Mouse (Mus musculus) heart, postnatal 0 days (tissue): ENCODE measurements at regions not wholly inside any gene's neighbourhood (a gene's known extent, or its start where the extent isn't known, plus 50 kb on each side); places are given as distances from the start of the nearest gene placed in this dataset.

Source experiments
- ATAC-seq: fragments of 200-750 bp; cut with Nextera tagmentation; 2 replicates; pipeline ENCODE4 v1.8.0; 2017; ENCODE audit warnings: low read depth, moderate number of reproducible peaks, moderate library complexity; ENCODE audit not compliant: insufficient read depth
- DNase-seq: peaks from one replicate; pipeline ENCODE4 v3.0.0-alpha.2; 2016; ENCODE audit warnings: low spot score
- H3K27ac ChIP-seq: fragments of 300-500 bp; sonication (generic); 2 replicates; pipeline ENCODE4 v1.5.1; 2014; ENCODE audit warnings: low read depth, mild to moderate bottlenecking
- H3K27me3 ChIP-seq: fragments of 300-500 bp; sonication (generic); 2 replicates; pipeline ENCODE4 v1.6.1; 2014; ENCODE audit warnings: low read length, mixed read lengths; ENCODE audit not compliant: control insufficient read depth, insufficient read depth
- H3K36me3 ChIP-seq: fragments of 300-500 bp; sonication (generic); replicated peaks from 2 replicates; pipeline ENCODE4 v1.6.1; 2014; ENCODE audit warnings: low read length, mixed read lengths; ENCODE audit not compliant: control insufficient read depth, insufficient read depth
- H3K4me1 ChIP-seq: fragments of 300-500 bp; sonication (generic); 2 replicates; pipeline ENCODE4 v1.6.1; 2014; ENCODE audit warnings: antibody characterized with exemption; ENCODE audit not compliant: control insufficient read depth, insufficient read depth
- H3K4me2 ChIP-seq: fragments of 300-500 bp; sonication (generic); 2 replicates; pipeline ENCODE4 v1.6.1; 2014; ENCODE audit warnings: low read depth, mild to moderate bottlenecking, low read length, moderate library complexity
- H3K4me3 ChIP-seq: fragments of 300-500 bp; sonication (generic); 2 replicates; pipeline ENCODE4 v1.5.1; 2014; ENCODE audit warnings: low read depth, low read length
- H3K9ac ChIP-seq: fragments of 300-500 bp; sonication (generic); replicated peaks from 2 replicates; pipeline ENCODE4 v1.6.1; 2014; ENCODE audit warnings: low read depth, low read length, mixed read lengths
- H3K9me3 ChIP-seq: fragments of 300-500 bp; sonication (generic); replicated peaks from 2 replicates; pipeline ENCODE4 v1.6.1; 2016; ENCODE audit warnings: low read length; ENCODE audit not compliant: control insufficient read depth
- CTCF ChIP-seq: IDR thresholded peaks from 2 replicates; pipeline ENCODE4 v1.5.1; 2016; ENCODE audit warnings: antibody characterized with exemption, control low read depth, low read depth
- EP300 ChIP-seq: IDR thresholded peaks from 2 replicates; pipeline ENCODE4 v1.6.1; 2016; ENCODE audit warnings: antibody characterized with exemption, low read depth
- WGBS: fragments of 180-500 bp; shearing (Covaris S2); extraction: QIAGEN DNeasy Blood & Tissue Kit; methylation state at CpG from one replicate; pipeline ENCODE4 v1.1.7; 2014; 5-methylcytosine and 5-hydroxymethylcytosine counted together

DNA sequence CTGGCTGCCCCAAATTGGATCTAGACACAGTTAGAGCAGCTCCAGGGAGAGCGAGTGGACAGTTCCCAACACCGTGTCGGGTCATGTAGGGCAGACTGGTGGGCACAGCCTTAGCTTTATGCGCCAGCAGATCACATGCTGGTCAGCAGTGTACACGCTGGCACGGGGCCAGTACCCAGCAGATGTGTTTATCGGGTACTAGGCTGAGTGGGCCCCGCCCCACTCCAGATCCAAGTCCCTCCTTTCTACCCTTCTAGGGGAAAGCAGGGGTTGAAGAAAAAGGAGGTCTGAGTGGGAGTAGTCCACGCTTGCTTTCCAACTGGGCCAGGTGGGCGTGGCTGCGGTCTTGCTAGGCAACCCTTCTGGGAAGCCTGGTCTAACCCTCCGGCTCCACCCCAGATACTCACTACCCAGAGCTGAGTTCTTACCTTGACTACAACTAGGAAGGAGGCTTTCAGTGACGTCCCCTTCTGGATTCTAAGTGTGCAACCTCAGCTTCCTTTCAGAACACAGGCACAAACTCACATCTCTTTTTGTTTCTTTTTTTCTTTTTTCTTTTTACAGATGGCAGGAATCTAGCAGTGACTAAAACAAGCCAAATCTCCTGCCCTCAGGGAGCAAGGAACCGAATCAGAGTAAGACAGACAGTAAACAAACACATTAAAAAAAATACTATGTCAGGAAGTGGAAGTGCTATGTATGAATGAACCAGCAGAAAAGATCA lies 59.6 kb downstream of the Irf2bpl start:
- peak; percentile 83 for ATAC-seq
- H3K4me1 ChIP-seq: peaks cover 57% of the 10 kb centered on the region

DNA sequence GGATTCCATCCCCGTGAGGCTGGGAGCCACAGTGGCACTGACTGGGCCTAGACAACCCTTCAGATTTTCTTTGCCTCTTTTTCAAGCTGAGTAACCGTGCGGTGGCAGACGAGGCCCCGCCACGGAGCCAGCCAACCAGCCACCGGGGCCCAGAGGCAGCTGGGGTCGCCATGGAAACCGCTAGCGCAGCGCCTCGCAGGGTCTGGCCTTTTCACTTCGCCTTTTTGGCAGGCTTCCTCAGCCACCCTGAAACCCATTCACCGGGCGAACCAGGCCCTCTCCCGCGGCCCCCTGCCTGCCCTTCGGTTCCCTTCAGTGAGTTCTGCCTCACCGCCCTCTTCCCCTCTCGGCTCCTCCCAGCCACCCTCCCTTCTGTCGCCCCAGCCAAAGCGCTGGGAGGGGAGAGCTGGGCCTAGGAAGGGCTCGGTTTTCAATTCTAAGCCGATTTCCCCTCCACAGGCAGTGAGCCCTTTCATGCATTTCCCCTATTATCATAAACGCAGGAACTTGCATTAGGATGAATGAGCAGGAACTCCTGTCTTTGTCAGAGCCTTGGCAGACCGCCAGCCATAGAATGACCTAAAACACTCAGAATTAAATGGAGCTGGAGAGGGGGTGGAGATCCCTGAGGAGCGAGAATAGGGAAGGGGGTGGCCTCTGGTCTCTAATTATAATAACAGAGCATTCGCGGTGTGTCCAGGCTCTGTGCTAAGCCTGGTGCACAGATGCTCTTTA lies 60.6 kb downstream of the Irf2bpl start:
- no peaks in the 10 kb centered on the region for H3K9me3 ChIP-seq
- H3K27me3 ChIP-seq: no peaks in the 10 kb centered on the region
- H3K9ac ChIP-seq: peak overlapping the region; percentile 47
- 1% methylated on average over 29 of the region's 29 CpGs for WGBS
- H3K36me3 ChIP-seq: no peaks in the 10 kb centered on the region
- TF ChIP-seq EP300: peak; percentile 81; the same call in 1 of the 2 replicates
- peak; percentile 14; the same call in 1 of the 2 replicates for TF ChIP-seq CTCF
- peak overlapping the region; percentile 98 for H3K27ac ChIP-seq
- ATAC-seq (peak; percentile 66), DNase-seq (peak; percentile 93)
- H3K4me1 ChIP-seq: peaks cover 51% of the 10 kb centered on the region
- H3K4me2 ChIP-seq: peak overlapping the region; percentile 53
- peak overlapping the region; percentile 32 for H3K4me3 ChIP-seq

More for the DNA sequence above, 59.6 kb downstream of the Irf2bpl start:
- Histone ChIP-seq H3K9ac (peak overlapping the region; percentile 43), H3K27me3 (no peaks in the 10 kb centered on the region), H3K4me2 (peak overlapping the region; percentile 53), H3K9me3 (no peaks in the 10 kb centered on the region), H3K4me3 (no peak overlapping the region), H3K27ac (peak overlapping the region; percentile 98), H3K36me3 (no peaks in the 10 kb centered on the region)
- no peak for TF ChIP-seq CTCF
- peak; percentile 97 for TF ChIP-seq EP300
- DNase-seq: peak; percentile 97
- WGBS: 2% methylated on average over 14 of the region's 14 CpGs

DNA sequence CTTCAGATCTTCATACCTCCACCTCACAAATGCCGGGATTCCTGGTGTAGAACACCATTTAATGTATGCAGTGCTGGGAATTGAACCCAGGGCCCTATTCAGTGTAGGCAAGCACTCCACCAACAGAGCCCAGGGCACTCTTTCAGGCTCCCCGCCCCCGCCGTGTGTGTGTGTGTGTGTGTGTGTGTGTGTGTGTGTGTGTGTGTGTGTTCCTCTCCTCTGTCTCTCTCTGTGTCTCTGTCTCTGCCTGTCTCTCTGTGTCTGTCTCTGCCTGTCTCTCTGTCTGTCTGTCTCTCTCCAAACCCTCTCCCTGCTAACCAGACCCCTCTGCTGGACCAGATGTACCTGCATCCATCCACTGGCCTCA lies 61.1 kb downstream of the Irf2bpl start:
- Histone ChIP-seq H3K4me3 (peak overlapping the region; percentile 32), H3K4me2 (peak overlapping the region; percentile 53), H3K4me1 (peaks cover 57% of the 10 kb centered on the region), H3K9me3 (no peaks in the 10 kb centered on the region), H3K27me3 (no peaks in the 10 kb centered on the region), H3K27ac (peak overlapping the region; percentile 98), H3K36me3 (no peaks in the 10 kb centered on the region), H3K9ac (peak overlapping the region; percentile 47; the same call in 1 of the 2 replicates)
- TF ChIP-seq EP300 (no peak), CTCF (no peak)
- ATAC-seq (no peak), DNase-seq (no peak)
- WGBS: 57% methylated on average over 4 of the region's 4 CpGs

DNA sequence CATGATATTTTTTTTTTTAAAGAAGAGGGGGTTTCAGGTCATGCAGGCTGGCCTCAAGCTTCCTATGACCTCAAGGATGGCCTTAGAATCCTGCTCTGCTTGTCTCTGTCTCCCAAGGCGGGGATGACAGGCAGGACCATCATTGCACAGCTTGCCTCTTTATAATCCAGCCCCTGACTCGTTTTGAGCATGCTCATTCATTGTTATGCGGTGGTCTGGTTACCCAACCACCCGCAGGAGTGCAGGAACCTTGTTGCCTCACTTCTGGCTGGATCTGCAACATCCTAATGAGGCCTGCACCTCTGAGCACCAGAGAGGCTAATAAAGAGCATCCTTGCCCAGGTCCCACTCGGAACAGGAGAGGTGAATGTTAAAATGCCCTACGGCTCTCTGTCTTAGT lies 63.4 kb downstream of the Irf2bpl start:
- no peaks in the 10 kb centered on the region for H3K9me3 ChIP-seq
- no peak overlapping the region for H3K4me2 ChIP-seq
- no peaks in the 10 kb centered on the region for H3K27me3 ChIP-seq
- DNase-seq: no peak
- TF ChIP-seq EP300 (no peak), CTCF (no peak)
- H3K4me3 ChIP-seq: no peak overlapping the region
- H3K36me3 ChIP-seq: no peaks in the 10 kb centered on the region
- 79% methylated on average over 6 of the region's 6 CpGs for WGBS
- H3K4me1 ChIP-seq: peaks cover 64% of the 10 kb centered on the region
- H3K27ac ChIP-seq: no peak overlapping the region
- no peak overlapping the region for H3K9ac ChIP-seq
- no peak for ATAC-seq

DNA sequence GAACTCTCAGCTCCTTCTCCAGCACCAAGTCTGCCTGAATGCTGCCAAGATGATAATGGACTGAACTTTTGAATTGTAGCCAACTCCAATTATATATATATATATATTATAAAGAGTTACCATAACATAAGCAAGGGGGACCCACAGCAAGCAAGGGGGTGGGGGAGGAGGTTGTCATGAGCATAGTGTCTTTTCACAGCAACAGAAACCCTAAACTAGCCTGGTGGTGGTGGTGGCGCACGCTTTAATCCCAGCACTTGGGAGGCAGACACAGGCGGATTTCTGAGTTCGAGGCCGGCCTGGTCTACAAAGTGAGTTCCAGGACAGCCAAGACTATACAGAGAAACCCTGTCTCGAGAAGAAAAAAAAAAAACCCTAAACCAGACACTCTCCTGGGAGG lies 65.0 kb downstream of the Irf2bpl start:
- TF ChIP-seq CTCF (no peak), EP300 (no peak)
- Histone ChIP-seq H3K4me1 (peaks cover 56% of the 10 kb centered on the region), H3K27ac (peak overlapping the region; percentile 98; the same call in 1 of the 2 replicates), H3K36me3 (no peaks in the 10 kb centered on the region), H3K4me2 (no peak overlapping the region), H3K9me3 (no peaks in the 10 kb centered on the region), H3K27me3 (no peaks in the 10 kb centered on the region), H3K4me3 (no peak overlapping the region), H3K9ac (no peak overlapping the region)
- DNase-seq (no peak), ATAC-seq (no peak)
- 90% methylated on average over 6 of the region's 6 CpGs for WGBS
